Mouse (Mus musculus) heart, postnatal 4 days (tissue): ENCODE measurements at regions not wholly inside any gene's neighbourhood (a gene's known extent, or its start where the extent isn't known, plus 50 kb on each side); places are given as distances from the start of the nearest gene placed in this dataset.

Experiments
- DNase-seq: peaks from one replicate; pipeline ENCODE4 v3.0.0; 2021

DNA sequence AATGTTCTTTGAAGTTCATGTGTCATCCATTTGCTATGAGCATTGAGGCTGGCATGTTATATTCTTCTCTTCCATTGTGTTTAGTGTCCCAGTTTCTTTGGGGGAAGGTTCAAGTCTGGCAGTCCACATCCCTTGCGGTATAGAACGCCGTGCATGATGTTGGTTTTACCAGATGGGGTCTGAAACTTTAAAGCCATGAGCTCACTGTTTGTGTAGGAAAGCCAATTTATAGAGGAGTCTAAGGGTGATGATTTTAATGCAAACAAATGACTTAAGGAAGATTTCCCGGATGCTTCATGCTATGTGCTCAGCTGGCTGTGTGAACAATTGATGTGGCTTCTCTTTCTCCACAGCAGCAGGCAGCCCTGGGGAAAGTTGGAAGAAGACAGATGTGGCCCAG lies 104.0 kb upstream of the Hey2 start:
- no peak for DNase-seq

DNA sequence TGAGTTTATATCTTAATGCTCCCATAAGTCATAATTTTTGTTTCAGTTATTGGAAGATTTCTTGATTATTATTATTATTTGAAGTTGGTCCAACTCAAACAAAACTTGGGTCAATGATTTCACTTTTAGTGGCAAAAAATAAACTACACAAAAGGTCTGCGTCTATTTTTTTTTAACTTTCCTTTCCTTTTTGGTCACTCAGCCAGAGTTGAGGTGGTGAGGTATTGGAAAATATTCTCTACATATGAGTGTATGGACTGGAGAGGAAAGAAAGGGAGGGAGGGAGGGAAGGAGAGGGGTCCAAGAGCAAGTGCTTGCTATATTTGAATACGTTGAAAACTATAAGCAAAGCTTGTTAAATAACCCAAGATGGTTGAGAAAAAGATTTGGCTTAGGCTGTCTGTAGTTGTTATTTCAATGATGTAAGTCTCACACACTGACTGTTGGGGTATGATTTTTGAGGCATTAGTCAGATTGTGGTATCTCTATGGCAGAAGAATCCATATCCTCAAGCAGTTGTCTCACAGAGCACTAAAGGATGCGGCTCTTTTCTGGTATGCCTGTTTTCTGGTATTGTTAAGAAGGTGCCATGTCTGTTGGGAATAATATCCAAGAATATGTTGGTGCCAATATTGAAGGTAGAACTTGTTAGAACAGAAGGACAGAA lies 75.9 kb upstream of the Hey2 start:
- DNase-seq: no peak

DNA sequence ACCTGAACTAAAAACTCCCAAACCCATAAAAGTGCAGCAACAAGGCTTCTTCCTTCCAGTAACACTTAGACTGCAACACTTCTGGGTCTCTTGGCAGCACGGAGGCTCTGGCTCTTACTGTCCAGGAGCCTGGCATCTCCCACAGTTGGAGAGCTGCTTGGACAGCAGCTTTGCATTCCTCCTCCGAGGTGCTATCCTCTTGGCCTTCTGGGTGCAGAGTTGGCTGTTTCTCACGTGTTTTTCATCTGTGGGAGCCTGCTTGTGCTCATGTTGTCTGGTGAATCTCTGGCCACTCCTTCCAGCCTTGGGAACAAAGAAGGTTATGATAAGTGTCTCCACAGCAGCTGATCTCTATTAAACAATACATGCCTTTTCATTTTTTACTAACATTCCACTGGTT lies 51.2 kb upstream of the Hey2 start:
- no peak for DNase-seq
